ENCODE assay signal across 8 mouse cellular contexts in the genomic region with DNA sequence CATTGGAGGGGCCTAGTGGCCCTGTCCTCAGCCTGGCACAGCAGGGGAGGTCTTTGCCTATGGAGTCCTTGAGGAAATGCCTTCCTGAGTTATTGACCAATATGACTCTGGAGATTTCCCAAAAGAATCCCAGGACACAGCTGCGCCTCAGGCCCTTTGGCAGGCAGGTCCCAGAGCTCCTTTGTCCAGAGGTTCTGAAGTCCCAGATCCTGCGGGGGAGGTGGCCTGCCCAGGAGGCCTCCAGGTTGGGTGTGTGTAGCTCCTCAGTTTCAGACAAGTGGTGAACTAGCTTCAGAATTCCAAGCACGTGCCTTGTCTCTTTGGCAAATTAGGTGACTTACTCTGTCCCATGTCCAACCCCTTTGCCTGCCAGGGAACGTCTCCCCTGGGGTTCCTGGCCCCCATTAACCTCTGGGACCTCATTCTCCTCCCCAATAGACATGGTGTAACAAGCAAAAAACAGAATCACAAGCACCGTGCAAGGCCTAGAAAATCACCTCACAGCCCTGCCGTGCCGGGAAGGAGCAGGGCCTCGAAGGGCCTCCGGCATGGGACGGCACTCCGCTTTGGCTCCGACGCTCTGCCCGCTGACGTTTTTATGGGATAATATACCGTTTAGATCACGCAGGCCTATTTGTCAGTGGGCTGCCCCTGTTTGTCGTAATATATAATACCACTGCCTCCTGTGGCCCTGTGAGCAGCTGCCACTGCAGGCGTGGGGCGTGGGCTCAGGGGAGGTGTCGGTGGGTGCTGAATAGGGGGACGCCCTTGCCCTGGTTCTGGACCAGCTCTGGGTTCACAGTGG. TPM values are rescaled to one million over a fixed set of nuclear protein-coding genes. Genes with fewer than 3 reads are reported as not detected.
DNase-seq lines count a peak whose midpoint lies in the region; ATAC-seq and TF ChIP-seq lines count a peak whose summit lies in the region.

No protein-coding gene starts in this region.

- H3K9me3 ChIP-seq in heart, embryonic 11.5 days (replicated peaks; ENCODE audit: control insufficient read depth, low read length) = no peaks in the 10 kb centered on the region
- H3K9me3 ChIP-seq in heart, postnatal 0 days (replicated peaks; ENCODE audit: control insufficient read depth, low read length) = no peaks in the 10 kb centered on the region
- H3K9me3 ChIP-seq in midbrain, embryonic 13.5 days = no peaks in the 10 kb centered on the region

- no peak for ATAC-seq in heart, embryonic 11.5 days (replicated peaks; ENCODE audit: insufficient number of reproducible peaks, low FRiP score, low TSS enrichment)
- no peak for ATAC-seq in heart, postnatal 0 days (ENCODE audit: insufficient read depth, low read depth)
- no peak for ATAC-seq in midbrain, embryonic 13.5 days

- peaks cover 66% of the 10 kb centered on the region for H3K4me1 ChIP-seq in heart, embryonic 11.5 days (ENCODE audit: control insufficient read depth, insufficient read depth, low read length)
- peaks cover 47% of the 10 kb centered on the region for H3K4me1 ChIP-seq in heart, postnatal 0 days (ENCODE audit: control insufficient read depth, insufficient read depth)
- peaks cover 96% of the 10 kb centered on the region for H3K4me1 ChIP-seq in midbrain, embryonic 13.5 days (replicated peaks)

- 73% methylated on average over 22 of the region's 22 CpGs for WGBS in heart, embryonic 11.5 days (ENCODE audit: insufficient replicate concordance)
- WGBS in heart, postnatal 0 days = 69% methylated on average over 22 of the region's 22 CpGs
- 24% methylated on average over 22 of the region's 22 CpGs for WGBS in midbrain, embryonic 13.5 days

- no peaks in the 10 kb centered on the region for H3K36me3 ChIP-seq in heart, embryonic 11.5 days (ENCODE audit: control insufficient read depth, insufficient read depth, low read length)
- no peaks in the 10 kb centered on the region for H3K36me3 ChIP-seq in heart, postnatal 0 days (replicated peaks; ENCODE audit: control insufficient read depth, insufficient read depth, low read length)
- H3K36me3 ChIP-seq in midbrain, embryonic 13.5 days = 0 out of 2 replicates have a peak, but pooled peaks cover 6% of the 10 kb centered on the region

- peak overlapping the region; percentile 14; the same call in 1 of the 2 replicates for H3K4me2 ChIP-seq in heart, embryonic 11.5 days
- no peak overlapping the region for H3K4me2 ChIP-seq in heart, postnatal 0 days (ENCODE audit: low read depth, low read length)
- H3K4me2 ChIP-seq in midbrain, embryonic 13.5 days (replicated peaks) = peak overlapping the region; percentile 98

- H3K9ac ChIP-seq in heart, embryonic 11.5 days (ENCODE audit: low read depth, low read length) = no peak overlapping the region; the same call in 1 of the 2 replicates
- H3K9ac ChIP-seq in heart, postnatal 0 days (replicated peaks; ENCODE audit: low read depth, low read length) = no peak overlapping the region
- H3K9ac ChIP-seq in midbrain, embryonic 13.5 days (replicated peaks) = peak overlapping the region; percentile 100

- no peaks in the 10 kb centered on the region for H3K27me3 ChIP-seq in heart, embryonic 11.5 days (ENCODE audit: control insufficient read depth, insufficient read depth, low read length)
- H3K27me3 ChIP-seq in heart, postnatal 0 days (ENCODE audit: control insufficient read depth, insufficient read depth, low read length) = no peaks in the 10 kb centered on the region
- no peaks in the 10 kb centered on the region for H3K27me3 ChIP-seq in midbrain, embryonic 13.5 days

- intact Hi-C loops in heart, postnatal 36 days (cut with DNase I) = no loop called here

- H3K27ac ChIP-seq in heart, embryonic 11.5 days (ENCODE audit: low read depth, low read length) = peak overlapping the region; percentile 68
- H3K27ac ChIP-seq in heart, postnatal 0 days (ENCODE audit: low read depth) = peak overlapping the region; percentile 90
- H3K27ac ChIP-seq in midbrain, embryonic 13.5 days = peak overlapping the region; percentile 100

- no peak for DNase-seq in heart, postnatal 36 days
- peak; percentile 39 for DNase-seq in embryo, embryonic 9.5 days (ENCODE audit: extremely low spot score)
- no peak for DNase-seq in heart, postnatal 0 days (ENCODE audit: low spot score)
- DNase-seq in spleen, postnatal 14 days (ENCODE audit: low spot score in 2 of 2) = no peak
- DNase-seq in lung, postnatal 14 days = no peak
- DNase-seq in thymus, postnatal 0 days (ENCODE audit: low spot score) = no peak

- no peak for TF ChIP-seq CTCF in heart, postnatal 0 days (IDR thresholded peaks at IDR 0.05; ENCODE audit: low read depth)

- H3K4me3 ChIP-seq in heart, embryonic 11.5 days (ENCODE audit: low read depth, low read length) = no peak overlapping the region
- no peak overlapping the region for H3K4me3 ChIP-seq in heart, postnatal 0 days (ENCODE audit: low read depth, low read length)
- peak overlapping the region; percentile 17; the same call in 1 of the 2 replicates for H3K4me3 ChIP-seq in midbrain, embryonic 13.5 days (replicated peaks)

- TF ChIP-seq EP300 in heart, postnatal 0 days (IDR thresholded peaks at IDR 0.05; ENCODE audit: low read depth) = peak; percentile 18; the same call in 1 of the 2 replicates

RNA-seq across cellular contexts. Expression of a gene that starts 10.2 kb away (rescaled TPM):
- 7.0 and 9.1 TPM in 2 replicates for polyA plus RNA-seq in heart, embryonic 11.5 days (2014; fragmentation: Nextera tagmentation; extraction: Ambion mirVana)
- 10 to 100 TPM in 1 of 2 experiments, 1 to 10 TPM in 1; 8.5 to 11.2 TPM for total RNA-seq in heart, postnatal 36 days (2021)
- total RNA-seq in heart, postnatal 0 days (2014; rRNA removed; ENCODE audit: low replicate concordance) = 12.2 and 13.1 TPM in 2 replicates
- 2.8 and 3.5 TPM in 2 replicates for polyA plus RNA-seq in heart, postnatal 0 days (2015; fragmentation: Nextera tagmentation; extraction: Ambion mirVana)
- 17.4 and 19.5 TPM in 2 replicates for polyA plus RNA-seq in midbrain, embryonic 13.5 days (2015; fragmentation: Nextera tagmentation; extraction: Ambion mirVana)
- 3.3 and 4.6 TPM in 2 replicates for polyA plus RNA-seq in thymus, postnatal 0 days (2015; fragmentation: Nextera tagmentation; extraction: Ambion mirVana)
